Mouse (Mus musculus) olfactory bulb, adult 2 months (tissue): ENCODE measurements around the gene Col2a1.

Experiments used
- CTCF ChIP-seq: fragments of 200-500 bp; IDR thresholded peaks from 2 replicates; pipeline ENCODE4 v1.5.1; 2012; ENCODE audit warnings: low read depth, mild to moderate bottlenecking, low read length, moderate library complexity; ENCODE audit not compliant: insufficient read depth
- POLR2A ChIP-seq: fragments of 200-500 bp; IDR thresholded peaks from 2 replicates; pipeline ENCODE4 v1.6.1; 2012; ENCODE audit warnings: mild to moderate bottlenecking, low read depth, low read length, moderate library complexity; ENCODE audit not compliant: insufficient read depth

GRCm38 (mm10) chr15:98035076-98035755 lies 30.7 kb upstream of the Col2a1 start:
- TF ChIP-seq CTCF (no peak), POLR2A (no peak)
